Mouse (Mus musculus) midbrain, embryonic 11.5 days (tissue): ENCODE measurements around the gene Cpeb4. TPM values are rescaled to one million over a fixed set of nuclear protein-coding genes. Genes with fewer than 3 reads are reported as not detected.
"Not testable (repeated sequence)": the region's sequence is repeated elsewhere in the genome, so short reads cannot be mapped to it uniquely, and the experiment has no call there.

Source experiments
- ATAC-seq: fragments of 200-750 bp; cut with Nextera tagmentation; 2 replicates; pipeline ENCODE4 v1.8.0; 2017; ENCODE audit warnings: moderate TSS enrichment, moderate library complexity; ENCODE audit not compliant: low FRiP score
- DNase-seq: peaks from one replicate; pipeline ENCODE4 v3.0.0; 2015; ENCODE audit warnings: low spot score; ENCODE audit errors: missing footprints
- H3K27ac ChIP-seq: fragments of 300-500 bp; sonication (generic); 2 replicates; pipeline ENCODE4 v1.5.1; 2014; ENCODE audit warnings: low read depth, low read length
- H3K27me3 ChIP-seq: fragments of 300-500 bp; sonication (generic); 2 replicates; pipeline ENCODE4 v1.6.1; 2014; ENCODE audit warnings: mild to moderate bottlenecking, low read length, moderate library complexity, mixed read lengths; ENCODE audit not compliant: control insufficient read depth, insufficient read depth
- H3K36me3 ChIP-seq: fragments of 300-500 bp; sonication (generic); 2 replicates; pipeline ENCODE4 v1.6.1; 2014; ENCODE audit warnings: mild to moderate bottlenecking, low read length, moderate library complexity, mixed read lengths; ENCODE audit not compliant: control insufficient read depth, insufficient read depth
- H3K4me1 ChIP-seq: fragments of 300-500 bp; sonication (generic); 2 replicates; pipeline ENCODE4 v1.6.1; 2014; ENCODE audit warnings: low read length; ENCODE audit not compliant: control insufficient read depth, insufficient read depth
- H3K4me2 ChIP-seq: fragments of 300-500 bp; sonication (generic); 2 replicates; pipeline ENCODE4 v1.6.1; 2014; ENCODE audit warnings: mild to moderate bottlenecking, moderate library complexity
- H3K4me3 ChIP-seq: fragments of 300-500 bp; sonication (generic); 2 replicates; pipeline ENCODE4 v1.5.1; 2014; ENCODE audit warnings: low read depth, low read length
- H3K9ac ChIP-seq: fragments of 300-500 bp; sonication (generic); 2 replicates; pipeline ENCODE4 v1.6.1; 2014; ENCODE audit warnings: low read length
- H3K9me3 ChIP-seq: fragments of 300-500 bp; sonication (generic); 2 replicates; pipeline ENCODE4 v1.6.1; 2016; ENCODE audit warnings: low read length; ENCODE audit not compliant: control insufficient read depth
- WGBS: fragments of 180-500 bp; shearing (Covaris S2); extraction: QIAGEN DNeasy Blood & Tissue Kit; methylation state at CpG from one replicate; pipeline ENCODE4 v1.1.7; 2014; 5-methylcytosine and 5-hydroxymethylcytosine counted together
- polyA plus RNA-seq: library from polyadenylated mRNA; unstranded; fragments of >200 nt; fragmentation: Nextera tagmentation; extraction: Ambion mirVana; gene quantifications from 2 replicates; pipeline ENCODE4 v1.2.1, GENCODE M21; 2014

Gene Cpeb4
- polyA plus RNA-seq, 1 experiment from 2014 or later, result 11.7 TPM

DNA sequence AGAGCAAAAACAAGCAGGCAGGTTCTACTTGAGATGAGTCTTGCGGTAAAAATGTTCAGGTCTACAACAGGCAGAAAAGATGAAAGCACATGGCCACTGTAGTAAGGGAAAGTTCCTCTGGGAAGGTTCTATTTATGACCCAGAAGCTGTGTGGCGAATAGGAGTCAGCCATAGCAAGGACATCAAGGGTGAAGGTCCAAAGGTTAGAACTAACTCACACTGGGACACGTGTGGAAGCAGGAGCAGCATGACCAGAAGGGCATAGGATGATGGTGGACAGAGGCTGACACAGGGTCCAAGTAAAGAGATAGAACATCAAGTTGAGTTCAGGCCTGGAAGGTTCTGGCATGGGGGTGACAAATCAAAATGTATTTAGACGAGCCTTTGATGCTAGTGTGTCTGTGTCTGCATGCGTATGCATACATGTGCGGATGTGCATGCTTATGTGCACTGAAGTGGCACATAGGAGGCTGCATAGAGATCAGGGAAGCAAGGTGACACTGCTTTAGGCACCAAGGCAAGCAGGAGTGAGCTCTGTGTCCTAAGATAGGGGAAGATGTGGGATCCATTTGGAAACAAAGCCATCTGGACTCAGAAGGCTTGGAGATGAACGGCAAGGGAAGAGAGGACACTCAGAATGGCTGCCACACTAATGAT is 28.7 kb upstream of the Cpeb4 start:
- H3K9me3 ChIP-seq, result no peaks in the 10 kb centered on the region
- WGBS, result 88% methylated on average over 7 of the region's 7 CpGs
- peaks cover 7% of the 10 kb centered on the region for H3K4me1 ChIP-seq
- no peak overlapping the region for H3K4me2 ChIP-seq
- H3K36me3 ChIP-seq, result no peaks in the 10 kb centered on the region
- H3K27ac ChIP-seq, result no peak overlapping the region
- ATAC-seq (no peak), DNase-seq (no peak)
- no peak overlapping the region for H3K4me3 ChIP-seq
- H3K27me3 ChIP-seq, result no peaks in the 10 kb centered on the region
- H3K9ac ChIP-seq, result no peak overlapping the region

DNA sequence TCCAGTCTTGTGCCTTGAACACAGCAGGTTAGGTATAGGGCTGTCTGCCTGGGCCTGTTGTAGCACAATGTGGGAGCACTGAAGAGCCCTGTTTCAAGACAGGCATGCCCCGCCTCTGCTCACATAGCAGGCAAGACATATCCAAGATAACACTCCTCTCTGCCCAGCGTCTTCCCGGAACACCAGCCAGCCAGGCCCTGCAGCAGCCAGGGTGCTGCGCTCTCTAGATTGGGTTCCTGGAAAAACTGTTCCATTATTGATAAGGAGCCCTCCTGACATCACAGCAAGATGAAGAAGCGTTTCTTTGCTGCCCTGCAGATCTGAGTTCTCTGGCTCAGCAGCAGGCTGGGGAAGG is 28.2 kb upstream of the Cpeb4 start:
- Histone ChIP-seq H3K4me3 (no peak overlapping the region), H3K27me3 (no peaks in the 10 kb centered on the region), H3K9ac (no peak overlapping the region), H3K4me2 (no peak overlapping the region), H3K36me3 (no peaks in the 10 kb centered on the region), H3K27ac (no peak overlapping the region), H3K9me3 (no peaks in the 10 kb centered on the region), H3K4me1 (peaks cover 7% of the 10 kb centered on the region)
- 88% methylated on average over 5 of the region's 5 CpGs for WGBS
- DNase-seq, result no peak
- ATAC-seq, result no peak

DNA sequence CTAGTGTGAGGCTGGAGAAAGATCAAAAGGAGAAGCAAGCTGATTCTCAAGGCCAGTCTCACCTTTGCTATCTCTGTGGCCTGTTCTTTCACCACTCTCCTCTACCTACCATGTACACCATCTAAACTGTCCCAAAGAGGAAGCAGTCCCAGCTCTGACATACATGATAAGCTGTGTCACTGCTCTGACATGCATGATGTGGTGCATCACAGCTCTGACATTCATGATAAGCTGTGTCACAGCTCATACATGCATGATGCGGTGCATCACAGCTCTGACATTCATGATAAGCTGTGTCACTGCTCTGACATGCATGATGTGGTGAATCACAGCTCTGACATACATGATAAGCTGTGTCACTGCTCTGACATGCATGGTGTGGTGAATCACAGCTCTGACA is 26.9 kb upstream of the Cpeb4 start:
- H3K4me2 ChIP-seq, H3K36me3 ChIP-seq, H3K27me3 ChIP-seq, DNase-seq, H3K4me3 ChIP-seq, H3K9me3 ChIP-seq, H3K27ac ChIP-seq, H3K4me1 ChIP-seq, ATAC-seq, H3K9ac ChIP-seq: not testable (repeated sequence)
- 98% methylated on average over 1 of the region's 1 CpGs for WGBS

DNA sequence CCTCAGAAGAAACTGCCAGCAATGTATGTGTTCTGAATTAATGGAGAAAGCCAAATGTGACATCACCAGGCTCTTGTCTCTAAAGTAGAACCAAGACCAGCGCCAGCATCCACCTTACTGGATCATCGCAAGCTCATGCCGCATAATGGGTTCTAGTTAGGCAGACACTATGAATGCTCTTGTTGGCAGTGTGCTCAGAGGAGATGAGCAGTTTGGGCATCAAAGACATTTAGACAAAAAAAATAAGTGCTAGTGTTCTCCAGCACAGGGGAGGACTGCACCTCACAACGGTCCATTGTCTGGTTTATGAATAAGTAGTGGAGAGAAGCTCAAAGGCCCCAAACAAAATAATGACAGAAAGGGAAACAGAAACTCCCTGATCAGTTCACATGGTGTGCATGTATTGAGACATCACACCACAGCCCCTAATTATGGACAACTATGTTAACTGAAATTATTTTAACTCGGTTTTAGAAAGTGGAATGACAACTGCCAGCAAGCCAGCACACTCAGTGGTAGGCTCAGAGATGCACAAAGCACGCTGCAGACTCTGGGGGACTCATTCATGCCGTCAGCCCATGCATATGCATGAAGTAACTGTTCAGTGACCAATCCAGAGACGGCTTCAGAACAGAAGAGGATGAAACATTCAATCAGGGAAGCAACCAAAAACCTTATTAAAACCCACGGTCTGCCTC is 25.1 kb upstream of the Cpeb4 start:
- no peak overlapping the region for H3K4me3 ChIP-seq
- peak; percentile 98 for ATAC-seq
- H3K9me3 ChIP-seq, result no peaks in the 10 kb centered on the region

DNA sequence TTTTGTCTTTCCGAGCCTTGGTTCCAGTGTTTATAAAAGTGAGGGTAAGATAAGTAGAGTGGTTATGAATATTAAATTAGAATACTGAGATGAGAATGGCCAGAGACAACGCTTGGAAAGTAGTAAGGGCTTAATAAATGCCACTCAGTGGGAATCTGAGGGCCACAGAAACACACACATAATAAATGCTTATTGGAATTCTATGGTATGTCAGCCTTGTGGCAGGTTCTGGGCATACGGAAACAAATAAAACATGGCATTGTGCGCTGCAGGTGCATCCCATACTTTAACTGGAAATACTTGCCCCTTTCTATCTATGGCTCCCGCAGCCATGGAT is 24.6 kb upstream of the Cpeb4 start:
- Histone ChIP-seq H3K9me3 (no peaks in the 10 kb centered on the region), H3K9ac (no peak overlapping the region), H3K27me3 (no peaks in the 10 kb centered on the region), H3K4me3 (no peak overlapping the region), H3K4me2 (peak overlapping the region; percentile 18; the same call in 1 of the 2 replicates), H3K4me1 (peaks cover 7% of the 10 kb centered on the region), H3K36me3 (no peaks in the 10 kb centered on the region), H3K27ac (no peak overlapping the region)
- DNase-seq (no peak), ATAC-seq (peak; percentile 55)
- WGBS, result 72% methylated on average over 5 of the region's 5 CpGs

More for the DNA sequence above, 25.1 kb upstream of the Cpeb4 start:
- Histone ChIP-seq H3K9ac (no peak overlapping the region), H3K4me1 (peaks cover 7% of the 10 kb centered on the region), H3K36me3 (no peaks in the 10 kb centered on the region), H3K27me3 (no peaks in the 10 kb centered on the region), H3K27ac (peak overlapping the region; percentile 78), H3K4me2 (peak overlapping the region; percentile 18; the same call in 1 of the 2 replicates)
- 37% methylated on average over 9 of the region's 9 CpGs for WGBS
- peak; percentile 91 for DNase-seq

DNA sequence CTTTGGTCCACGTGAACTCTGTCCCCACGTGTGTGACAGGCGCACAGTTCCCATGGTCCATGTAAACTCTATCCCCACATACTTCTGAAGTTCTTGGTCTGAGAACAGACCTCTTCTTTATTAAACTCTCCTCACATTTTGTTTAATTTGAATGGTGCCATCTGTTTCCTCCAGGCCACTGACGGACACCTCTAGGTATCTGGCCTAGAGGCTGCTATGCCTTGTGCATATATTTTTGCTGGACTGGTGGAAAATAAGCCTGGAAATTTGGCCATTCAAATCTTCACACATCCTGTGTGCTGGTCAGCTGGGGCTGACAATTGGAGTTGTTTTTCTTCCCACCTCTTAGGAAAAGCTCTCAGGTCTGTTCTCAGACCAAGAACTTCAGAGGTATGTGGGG is 23.3 kb upstream of the Cpeb4 start:
- Histone ChIP-seq H3K9ac (no peak overlapping the region), H3K27ac (no peak overlapping the region), H3K27me3 (no peaks in the 10 kb centered on the region), H3K9me3 (no peaks in the 10 kb centered on the region), H3K4me3 (no peak overlapping the region), H3K36me3 (no peaks in the 10 kb centered on the region), H3K4me2 (no peak overlapping the region), H3K4me1 (peaks cover 7% of the 10 kb centered on the region)
- 91% methylated on average over 4 of the region's 4 CpGs for WGBS
- DNase-seq (no peak), ATAC-seq (no peak)

DNA sequence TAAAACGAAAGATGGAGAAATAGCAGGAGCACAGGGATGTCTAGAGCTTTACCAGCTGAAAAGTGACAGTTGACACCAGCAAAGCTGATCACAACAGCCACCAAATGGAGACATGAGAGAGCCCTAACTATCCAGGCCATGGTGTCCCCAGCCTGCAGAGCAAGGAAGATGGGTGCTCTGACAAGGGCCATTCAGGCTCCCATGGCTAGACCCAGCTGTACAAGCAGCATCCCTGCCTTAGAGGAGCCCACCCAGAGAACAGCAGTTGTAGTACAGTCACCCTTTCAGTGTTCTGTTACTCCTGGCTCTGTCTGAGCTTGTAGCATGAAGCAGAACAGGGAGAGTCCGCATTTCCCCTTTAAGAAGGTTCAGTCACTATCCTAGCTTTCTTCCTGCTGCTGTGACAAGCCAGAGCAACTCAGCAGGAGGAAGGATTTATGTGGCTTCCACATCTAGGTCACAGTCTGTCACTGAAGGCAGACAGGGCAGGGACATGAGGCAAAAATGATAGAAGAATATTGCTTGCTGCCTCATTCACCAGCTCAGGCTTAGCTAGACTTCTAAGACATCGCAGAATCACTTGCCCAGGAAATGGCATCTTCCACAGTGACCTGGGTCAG is 21.7 kb upstream of the Cpeb4 start:
- WGBS, result 90% methylated on average over 3 of the region's 3 CpGs
- Histone ChIP-seq H3K4me3 (no peak overlapping the region), H3K9me3 (no peaks in the 10 kb centered on the region), H3K9ac (no peak overlapping the region), H3K27me3 (no peaks in the 10 kb centered on the region), H3K4me1 (peaks cover 7% of the 10 kb centered on the region), H3K36me3 (no peaks in the 10 kb centered on the region), H3K4me2 (no peak overlapping the region), H3K27ac (no peak overlapping the region)
- DNase-seq, result peak; percentile 72
- no peak for ATAC-seq

DNA sequence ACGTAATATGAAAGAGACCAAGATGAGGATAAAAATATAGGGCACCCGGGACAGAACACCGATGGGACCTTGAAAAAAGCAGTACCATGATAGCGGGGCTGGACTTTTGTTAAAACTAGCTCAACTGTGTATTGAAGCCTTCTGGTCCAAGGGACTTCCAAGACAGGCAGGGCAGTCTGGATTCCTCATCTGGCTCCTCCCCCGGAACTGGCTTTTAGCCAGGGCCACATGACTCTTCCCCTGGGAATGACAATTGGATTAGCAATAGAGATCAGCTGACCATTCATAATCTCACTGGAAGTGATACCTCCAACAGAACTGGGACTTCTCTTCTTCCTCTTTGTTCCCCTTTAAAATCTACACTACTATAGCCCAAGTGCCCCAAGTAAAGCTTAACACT is 21.0 kb upstream of the Cpeb4 start:
- Histone ChIP-seq H3K27ac (no peak overlapping the region), H3K4me3 (no peak overlapping the region), H3K9me3 (no peaks in the 10 kb centered on the region), H3K9ac (no peak overlapping the region), H3K4me1 (peaks cover 7% of the 10 kb centered on the region), H3K27me3 (no peaks in the 10 kb centered on the region), H3K36me3 (no peaks in the 10 kb centered on the region), H3K4me2 (no peak overlapping the region)
- ATAC-seq (no peak), DNase-seq (peak; percentile 66)
- 84% methylated on average over 5 of the region's 5 CpGs for WGBS
